Mouse (Mus musculus): ENCODE data around the gene Usp33. TPM values are rescaled to one million over a fixed set of nuclear protein-coding genes. Genes with fewer than 3 reads are reported as not detected.

Usp33 gene
- total RNA-seq, 2 experiments from 2014 or later = 29.9 to 32.3 TPM

DNA sequence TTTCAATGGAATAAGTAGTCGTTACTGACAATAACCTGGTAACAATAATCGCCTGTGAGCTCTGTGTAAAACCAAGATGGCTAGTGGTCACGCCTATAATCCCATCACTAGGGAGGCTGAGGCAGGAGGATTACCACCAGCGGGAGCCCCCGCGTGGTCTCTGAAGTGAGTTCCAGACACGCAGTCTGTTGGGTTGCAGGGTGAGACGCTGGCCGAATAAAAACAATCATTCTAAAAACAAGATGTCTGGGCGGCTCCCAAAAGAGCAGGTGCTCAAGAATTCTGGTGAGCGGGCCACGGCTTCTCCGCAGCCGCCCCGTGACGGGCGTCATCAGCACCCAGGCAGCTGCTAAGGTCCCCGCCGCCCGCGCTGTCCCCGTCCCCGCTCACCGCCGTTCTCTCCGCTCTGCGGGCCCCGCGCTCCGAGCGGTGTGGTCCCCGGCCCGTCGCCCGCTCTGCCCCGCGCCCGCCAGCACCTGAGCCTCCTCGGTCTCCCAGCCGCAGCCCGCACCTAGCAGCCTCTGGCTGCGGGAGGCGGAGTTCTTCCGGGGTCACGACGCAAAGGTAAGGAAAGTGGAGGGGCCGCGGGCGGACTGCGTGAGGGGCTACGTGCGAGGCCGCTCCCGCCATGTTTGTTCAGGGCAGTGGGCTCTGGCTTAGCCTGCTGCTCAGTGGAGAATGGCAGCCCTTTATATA is 6.3 kb upstream of the Usp33 start, which contains the start of gene Miga1:
Gene Miga1, minus strand, starts transcription at position 546 of the 696 bp plus-strand sequence.
- DNase-seq (ENCODE audit: low spot score in 2 of 2) = peak; percentile 41 to 62

DNA sequence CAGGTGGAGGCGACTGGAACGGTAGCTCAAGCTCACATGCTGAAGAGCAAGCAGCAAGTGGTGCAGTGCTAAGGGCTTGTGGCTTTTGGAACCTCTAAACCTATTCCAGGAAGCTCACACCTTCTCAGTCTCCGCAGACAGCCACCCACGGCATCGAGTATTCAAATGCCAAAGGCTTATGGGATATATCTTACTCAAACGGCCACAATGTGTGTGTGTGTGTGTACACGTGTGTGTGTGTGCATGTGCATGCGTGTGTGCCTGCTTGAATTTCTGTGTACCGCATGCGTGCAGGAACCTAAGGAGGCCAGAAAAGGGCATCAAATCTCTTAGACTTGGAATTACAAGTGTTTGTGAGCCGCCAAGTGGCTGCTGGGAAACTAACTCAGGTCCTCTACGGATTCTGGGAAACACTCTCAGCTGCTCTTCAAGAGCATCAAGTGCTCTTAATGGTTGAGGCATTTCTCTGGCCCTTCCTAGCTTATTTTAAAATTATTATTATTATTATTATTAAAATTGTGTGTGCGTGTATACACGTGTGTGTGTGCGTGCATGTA is 3.2 kb upstream of the Usp33 start:
- no peak for DNase-seq (ENCODE audit: low spot score in 2 of 2)

DNA sequence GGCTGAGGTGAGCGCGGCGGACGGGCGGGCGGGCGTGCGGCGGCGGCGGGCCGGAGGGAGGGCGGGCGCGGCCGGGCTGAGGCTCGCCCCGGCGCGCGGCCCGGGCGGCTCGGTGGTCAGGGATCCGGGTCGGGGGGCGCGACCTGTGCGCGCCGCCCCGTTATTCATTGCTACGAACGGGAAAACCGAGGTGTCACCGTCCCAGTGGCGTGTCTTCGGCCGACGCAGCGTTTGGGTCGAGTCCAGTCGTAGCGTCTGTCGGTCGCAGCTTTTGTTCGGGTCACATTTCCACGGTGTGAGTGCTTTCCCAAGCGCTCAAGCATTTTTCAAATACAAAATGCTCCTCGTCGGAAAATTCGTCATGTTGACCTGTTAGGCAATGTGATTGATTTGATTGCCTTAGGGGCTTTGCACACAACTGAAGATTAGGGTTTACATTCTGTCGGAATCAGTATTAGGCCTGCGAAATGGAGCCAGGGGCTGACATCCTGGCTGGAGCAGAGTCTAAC is 409 bp downstream of the Usp33 start:
- DNase-seq (ENCODE audit: low spot score in 2 of 2) = peak in 1 of 2 experiments; percentile 60

DNA sequence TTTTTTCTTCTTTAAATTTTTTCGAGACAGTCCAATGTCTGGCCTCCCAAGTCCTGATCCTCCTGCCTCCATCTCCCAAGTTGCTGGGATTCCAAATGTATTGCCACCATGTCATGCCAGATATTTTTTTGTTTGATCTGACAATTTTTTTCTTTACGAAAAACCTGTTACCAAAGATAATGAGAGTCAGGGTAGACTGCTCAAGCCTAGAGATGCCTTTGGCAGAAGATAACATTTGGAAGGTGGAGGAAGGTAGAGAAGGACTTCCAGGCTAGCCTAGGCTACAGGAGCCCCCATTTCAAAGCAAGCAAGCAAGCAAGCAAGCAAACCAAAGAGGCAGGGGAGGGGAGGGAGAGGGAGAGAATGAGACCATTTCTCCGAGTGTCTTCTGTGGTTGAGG is 949 bp downstream of the Usp33 start:
- DNase-seq (ENCODE audit: low spot score in 2 of 2) = no peak

DNA sequence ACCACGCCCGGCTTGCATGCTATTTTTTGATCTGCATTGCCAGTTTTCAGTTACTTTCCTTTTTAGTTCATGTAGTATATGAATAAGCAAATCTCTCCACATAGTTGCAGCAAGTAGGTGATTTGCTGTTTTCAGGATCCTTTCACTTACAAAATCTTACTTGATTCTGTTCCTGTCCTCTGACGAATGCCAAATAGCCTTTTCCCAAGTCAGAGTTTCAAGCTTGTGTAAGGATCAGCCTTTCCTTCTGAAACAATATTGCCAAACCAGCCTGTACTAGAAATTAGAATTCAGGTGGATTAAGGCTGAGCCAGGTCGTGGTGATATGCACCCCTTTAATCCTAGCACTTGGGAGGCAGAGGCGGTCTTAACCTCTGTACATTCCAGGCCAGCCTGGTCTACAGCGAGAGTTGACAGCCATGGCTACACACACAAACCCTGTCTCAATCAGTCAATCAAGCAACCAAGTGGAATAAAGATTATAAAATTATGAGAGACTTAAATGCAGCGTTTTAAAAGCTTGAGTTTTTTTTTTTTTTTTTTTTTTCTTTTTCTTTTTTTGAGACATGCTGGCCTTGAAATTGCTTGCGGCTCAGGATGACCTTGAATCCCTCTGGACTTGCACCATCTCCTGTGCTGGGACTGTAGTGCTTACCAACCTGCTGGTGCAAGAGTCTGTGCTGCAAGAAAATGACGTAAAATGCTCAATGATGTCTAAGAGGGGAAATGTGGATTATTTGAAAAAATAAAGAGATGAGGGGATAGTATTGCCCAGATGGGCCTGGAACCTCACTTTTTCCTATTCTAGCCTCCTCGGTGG is 1.9 kb downstream of the Usp33 start:
- DNase-seq (ENCODE audit: low spot score in 2 of 2) = no peak

DNA sequence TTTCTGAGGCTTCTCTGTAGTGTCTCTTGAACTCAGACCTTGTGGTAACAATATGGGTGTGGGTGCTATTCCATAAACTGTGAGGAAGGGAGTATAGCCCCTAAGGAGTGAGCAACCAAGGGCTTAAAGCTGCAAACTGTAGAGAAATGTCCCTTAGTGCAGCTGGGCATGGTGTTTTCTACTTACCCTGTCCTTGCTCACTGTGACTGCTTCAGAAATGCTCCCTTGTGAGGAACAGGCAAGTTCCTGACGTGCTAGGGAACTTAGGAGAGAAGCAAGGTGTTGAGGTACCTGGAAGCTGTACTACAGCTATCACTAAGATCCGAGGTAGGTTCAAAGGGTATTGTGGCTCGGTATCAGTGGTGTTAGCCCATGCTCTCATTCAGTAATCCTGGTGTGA is 4.2 kb downstream of the Usp33 start:
- no peak for DNase-seq (ENCODE audit: low spot score in 2 of 2)

DNA sequence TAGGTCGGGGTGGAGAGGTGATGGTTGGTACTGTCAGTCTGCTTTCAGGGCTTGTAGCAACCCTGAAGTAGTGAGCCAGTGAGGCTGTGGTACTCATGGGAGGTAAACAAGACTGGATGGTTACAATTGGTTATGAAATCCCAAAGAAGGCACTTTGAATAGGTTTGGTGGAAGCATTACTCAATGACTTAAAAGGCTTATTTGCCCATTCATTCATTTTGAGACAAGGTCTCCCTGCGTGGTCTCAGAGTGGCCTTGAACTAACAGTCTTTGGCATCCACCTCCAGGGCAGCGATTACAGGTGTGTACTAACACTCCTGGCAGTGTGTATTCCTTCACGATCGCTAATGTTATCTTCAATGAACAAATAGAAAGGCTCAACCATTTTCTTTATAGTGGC is 4.7 kb downstream of the Usp33 start:
- no peak for DNase-seq (ENCODE audit: low spot score in 2 of 2)

DNA sequence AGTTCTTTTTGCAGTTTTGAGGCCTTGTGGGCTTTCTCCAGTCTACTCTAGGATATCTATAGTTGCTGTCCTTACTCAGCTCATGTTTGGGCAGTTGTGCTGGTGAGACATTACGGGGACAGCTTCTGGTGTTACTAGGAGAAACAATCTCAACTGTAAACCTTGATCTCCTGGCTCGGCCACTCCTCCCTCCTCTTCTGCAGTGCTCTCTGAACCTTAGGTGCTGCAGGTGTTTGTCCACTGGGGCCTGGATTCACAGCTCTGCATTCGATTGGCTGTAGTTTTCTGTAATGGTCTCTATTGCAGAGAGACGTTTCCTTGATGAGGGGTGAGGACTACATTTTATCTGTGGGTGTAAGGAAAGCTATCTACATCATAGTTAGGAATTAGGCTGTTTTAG is 6.0 kb downstream of the Usp33 start:
- DNase-seq (ENCODE audit: low spot score in 2 of 2) = no peak

DNA sequence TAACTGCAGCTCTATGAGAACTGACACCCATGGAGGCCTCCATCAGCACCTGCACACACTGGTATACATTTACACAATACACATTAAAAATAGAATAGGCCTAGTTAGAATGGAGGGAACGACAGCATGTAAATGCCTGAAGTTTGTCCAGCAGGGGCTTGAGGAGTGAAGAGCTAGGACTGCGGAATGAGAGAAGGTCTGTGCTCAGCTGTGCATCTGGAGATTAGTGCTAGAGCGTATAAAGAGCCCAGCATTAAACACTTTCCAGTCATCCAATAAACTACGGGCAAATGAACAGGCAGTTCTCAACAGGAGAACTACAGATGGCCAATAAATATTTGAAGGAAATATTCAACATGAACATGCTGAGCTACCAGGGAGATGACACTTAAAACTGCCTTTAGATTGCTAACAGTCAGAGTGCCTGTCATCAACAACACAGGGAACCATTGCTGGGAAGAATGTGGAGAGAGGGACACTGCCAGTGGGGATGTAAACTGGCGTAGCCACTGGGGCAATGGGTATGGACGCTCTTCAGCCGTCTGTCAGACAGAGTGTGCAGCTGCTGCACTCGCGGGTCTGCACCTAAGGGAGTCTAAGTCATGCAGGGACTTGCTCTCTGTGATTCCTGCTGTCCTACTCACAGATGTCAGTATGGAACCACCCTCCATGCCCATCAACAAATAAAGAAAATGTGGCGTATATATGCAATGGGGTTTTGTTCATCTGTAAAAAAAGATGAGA is 7.3 kb downstream of the Usp33 start:
- DNase-seq (ENCODE audit: low spot score in 2 of 2) = no peak

DNA sequence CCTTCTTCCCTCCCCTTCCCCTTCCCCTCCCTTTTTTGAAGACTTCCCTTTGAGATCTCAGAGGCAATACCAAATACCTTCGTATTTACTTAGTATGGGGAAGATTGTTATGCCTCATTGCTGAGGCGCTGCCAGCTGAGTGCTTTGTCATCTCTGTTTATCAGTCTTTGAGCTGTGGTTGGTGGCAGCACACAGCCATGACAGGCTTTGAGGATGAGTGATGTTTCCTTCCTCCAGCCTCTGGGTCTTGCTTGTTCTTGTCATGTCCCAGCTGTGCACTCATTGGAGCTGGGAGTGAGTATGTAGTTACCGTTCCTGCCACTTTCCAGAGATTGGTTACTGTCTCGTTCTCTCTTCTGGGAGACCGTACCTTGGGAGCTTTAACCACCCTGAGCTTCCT is 9.1 kb downstream of the Usp33 start:
- DNase-seq (ENCODE audit: low spot score in 2 of 2) = no peak

DNA sequence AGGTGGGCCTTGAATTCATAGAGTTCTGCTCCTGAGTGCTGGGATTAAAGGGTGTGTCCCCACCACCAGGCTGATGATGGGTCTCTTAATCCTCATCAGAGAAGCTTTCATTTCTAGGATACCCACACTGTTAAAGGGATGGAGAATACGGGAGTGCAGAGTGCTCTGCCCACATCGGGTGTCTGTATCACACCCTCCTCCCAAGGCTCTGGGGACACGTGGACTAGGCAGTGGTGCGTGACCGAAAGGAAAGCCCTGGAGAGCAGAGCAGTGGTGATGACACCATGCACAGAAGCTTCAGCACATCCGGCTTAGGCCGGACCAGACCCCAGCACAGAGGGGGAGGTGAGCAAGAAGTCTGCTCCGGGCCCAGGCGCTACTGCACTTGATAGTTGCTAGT is 10.5 kb downstream of the Usp33 start:
- no peak for DNase-seq (ENCODE audit: low spot score in 2 of 2)

DNA sequence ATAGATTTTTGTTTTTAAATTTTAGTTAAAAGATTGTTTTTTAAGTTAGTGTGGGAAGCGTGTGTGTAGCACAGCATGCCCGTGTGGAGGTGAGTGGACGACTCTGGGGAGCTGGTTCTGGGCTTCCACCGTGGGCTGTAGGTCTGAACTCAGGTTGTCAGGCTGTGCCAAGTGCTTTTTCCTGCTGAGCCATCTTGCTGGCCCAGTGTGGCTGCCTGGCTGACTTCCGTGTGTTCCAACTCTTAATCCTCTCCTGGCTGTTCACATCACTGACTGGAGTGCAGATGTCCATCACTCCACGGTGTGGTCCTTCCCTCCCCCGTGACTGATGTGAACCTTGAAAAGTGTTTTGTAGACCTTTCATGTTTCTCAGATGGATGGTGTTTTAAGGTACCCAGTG is 12.9 kb downstream of the Usp33 start:
- DNase-seq (ENCODE audit: low spot score in 2 of 2) = no peak

DNA sequence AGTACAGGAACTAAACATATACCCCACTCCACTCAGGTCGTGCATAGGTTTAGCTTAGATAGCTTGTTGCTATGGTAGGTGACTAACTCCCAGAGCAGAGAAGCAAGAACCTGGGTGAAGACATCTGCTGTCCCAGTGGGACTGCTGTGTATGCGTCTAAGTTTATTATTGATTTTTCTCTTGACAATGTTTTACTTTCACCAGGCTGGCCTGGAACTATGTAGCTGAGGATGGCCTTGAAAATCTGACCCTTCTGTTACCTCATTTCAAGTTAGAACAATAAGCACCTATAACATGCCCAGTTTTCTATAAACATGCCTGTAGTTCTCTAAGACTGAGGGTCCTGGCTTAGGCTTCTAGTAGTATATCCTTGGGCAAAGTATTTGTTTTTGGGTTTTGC is 17.9 kb downstream of the Usp33 start:
- no peak for DNase-seq (ENCODE audit: low spot score in 2 of 2)

DNA sequence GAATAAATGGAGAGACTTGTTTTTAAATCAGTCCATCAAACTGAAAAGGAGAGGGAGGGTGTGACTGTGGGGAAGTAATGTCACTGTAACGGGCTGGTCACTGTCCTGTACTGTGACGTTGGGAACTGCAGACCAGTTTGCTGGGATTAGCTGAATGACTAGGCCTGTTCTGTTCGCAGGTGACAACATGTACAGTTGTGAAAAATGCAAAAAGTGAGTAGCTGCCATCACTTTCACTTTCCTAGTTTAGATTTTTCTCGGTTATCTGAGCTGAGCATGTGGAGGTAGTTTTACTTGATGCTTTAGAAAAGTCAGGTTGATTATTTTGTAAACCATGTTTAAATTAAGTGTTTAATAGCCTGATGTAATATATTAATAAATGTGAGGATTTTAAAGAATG is 29.8 kb downstream of the Usp33 start:
- DNase-seq (ENCODE audit: low spot score in 2 of 2) = no peak

DNA sequence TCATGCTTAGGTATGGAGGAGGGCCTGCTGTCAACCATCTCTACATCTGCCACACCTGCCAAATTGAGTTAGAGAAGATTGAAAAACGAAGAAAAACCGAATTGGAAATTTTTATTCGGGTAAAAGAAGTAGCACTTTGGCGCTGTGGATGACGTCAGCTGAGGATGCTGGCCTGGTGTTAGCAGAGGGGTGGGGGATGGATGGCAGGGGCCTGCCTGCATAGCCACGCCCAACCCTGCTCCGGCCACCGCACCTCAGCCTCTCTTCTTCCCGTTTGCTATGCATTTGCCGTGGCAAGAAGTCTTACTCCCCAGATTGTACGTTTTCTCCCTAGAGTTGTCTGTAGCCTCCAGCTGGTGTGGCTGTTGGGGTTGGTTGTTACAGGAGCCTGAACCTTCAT is 37.8 kb downstream of the Usp33 start:
- no peak for DNase-seq (ENCODE audit: low spot score in 2 of 2)

DNA sequence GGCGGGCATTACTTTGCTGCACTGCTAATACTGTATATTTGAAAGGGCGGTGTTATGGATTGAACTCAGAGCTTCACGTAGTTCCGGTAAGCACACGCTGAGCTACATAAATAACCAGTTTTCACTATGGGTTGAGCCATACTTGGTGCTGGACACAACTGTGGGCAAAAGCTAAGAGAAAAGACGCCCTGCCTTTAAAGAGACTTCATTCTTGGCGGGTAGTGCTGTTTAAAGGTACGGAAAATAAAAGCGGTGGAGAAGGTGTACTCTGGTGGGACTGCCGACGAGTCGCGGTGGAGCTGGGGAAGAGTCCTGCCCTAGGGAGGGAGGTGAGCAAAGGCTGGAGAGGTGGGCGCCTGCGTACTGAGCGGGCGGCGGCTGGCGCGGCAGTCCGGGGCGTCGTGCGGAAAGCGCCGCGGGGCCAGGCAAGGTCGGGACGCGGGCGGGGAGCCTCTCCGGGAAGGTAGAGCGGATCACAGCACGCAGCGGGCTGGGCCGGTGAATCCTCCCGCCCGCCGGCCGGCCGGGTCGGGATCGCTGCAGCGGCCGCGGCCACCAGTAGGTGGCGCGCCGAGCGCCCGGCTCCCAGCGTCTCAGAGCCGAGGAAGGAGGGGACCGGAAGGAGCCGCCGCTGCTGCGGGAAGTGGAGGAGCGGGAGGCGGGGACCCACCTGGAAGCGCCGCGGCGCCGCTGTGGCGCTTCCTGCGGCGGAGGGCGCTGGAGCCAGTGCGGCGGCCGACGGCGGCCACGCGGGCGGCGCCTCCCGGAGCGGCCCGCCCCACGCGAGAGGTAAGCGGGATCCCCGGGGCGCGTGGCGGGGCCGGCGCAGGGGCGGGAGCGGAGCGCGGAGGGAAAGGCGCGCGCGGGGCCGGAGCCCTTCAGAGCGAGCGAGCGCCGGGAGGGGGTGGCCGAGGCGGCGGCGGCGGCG is 49.3 kb downstream of the Usp33 start, which contains the start of gene Zzz3:
Gene Zzz3, plus strand, starts transcription at position 124 of the 928 bp plus-strand sequence.
- DNase-seq (ENCODE audit: low spot score in 2 of 2) = peak; percentile 87 to 91

DNA sequence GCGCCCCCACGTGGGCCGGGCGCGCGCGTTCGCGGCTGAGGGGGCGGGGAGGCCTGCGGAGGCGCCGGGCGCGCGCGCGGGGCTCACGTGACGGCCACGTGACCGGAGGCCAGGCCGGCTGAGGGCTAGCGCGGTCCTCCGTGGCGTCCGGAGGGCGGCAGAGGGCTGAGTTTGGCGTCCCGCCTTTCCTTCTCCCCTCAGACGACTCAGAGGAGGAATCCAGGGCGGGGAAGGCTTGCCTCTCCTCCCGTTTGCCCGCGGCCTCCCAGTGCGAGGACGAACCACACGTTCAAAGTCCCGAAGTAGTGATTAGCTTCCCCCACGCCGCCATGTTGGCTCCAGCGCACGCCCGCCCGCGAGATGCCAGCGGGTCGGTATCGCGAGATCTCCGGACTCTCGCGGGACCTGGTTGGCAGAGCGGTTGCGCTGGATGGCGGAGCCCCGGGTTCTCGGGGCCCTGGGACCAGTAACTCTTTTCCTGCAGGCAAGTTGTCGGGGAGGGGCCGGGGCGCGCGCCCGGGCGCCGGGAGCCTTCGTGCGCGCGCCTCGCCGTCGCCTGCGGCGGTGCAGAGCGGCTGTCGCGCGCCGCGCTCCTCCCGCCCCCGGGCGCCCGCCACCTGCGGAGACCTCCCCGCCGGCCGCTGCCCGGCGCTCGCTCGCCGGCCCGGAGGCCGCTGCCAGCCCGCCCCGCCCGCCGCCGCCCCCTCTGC is 50.2 kb downstream of the Usp33 start:
- peak; percentile 95 to 99 for DNase-seq (ENCODE audit: low spot score in 2 of 2)

DNA sequence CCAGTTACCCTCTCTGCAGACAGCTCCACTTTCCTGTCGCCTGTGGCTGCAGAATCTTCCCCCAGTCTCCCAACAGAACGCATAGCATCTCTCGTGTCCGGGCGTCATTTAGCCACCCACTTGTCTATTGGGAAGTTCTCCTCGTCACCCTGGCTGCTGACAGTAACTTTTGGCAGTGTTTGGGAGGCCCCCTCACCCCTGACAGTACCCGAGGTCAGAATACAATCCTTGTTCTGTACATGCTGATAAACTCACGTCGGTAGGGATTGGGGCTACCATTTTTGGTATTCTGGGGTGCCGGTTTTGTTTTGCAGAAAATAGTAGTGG is 50.7 kb downstream of the Usp33 start:
- DNase-seq (ENCODE audit: low spot score in 2 of 2) = no peak

DNA sequence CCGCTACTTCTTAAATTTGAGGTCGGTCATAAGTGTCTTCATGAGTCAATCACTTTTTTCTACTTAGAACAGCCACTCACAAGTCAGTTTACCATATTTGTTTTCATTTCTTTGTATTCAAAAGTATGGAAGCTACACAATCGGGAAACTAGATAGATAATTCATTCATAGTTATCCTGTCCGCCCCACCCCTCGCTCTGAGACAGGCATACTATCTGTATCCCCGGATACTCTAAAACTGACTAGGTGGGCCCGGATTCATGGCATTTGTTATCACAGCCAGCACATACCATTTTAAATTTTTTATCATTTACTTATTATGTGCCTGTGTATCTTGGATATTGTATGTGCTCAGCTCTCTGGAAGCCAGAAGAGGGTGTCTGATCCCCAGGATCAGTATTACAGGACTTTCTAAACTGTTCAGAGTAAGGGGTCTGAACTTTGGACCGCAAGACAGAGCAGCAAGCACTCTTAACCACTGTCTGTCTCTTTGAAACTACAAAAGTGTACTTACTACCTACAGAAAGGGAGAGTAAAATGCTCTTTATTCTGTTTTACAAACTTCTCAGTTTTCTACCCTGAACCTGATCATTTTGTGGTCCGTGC is 51.2 kb downstream of the Usp33 start:
- no peak for DNase-seq (ENCODE audit: low spot score in 2 of 2)

All from gastrocnemius, postnatal 4 days (tissue).